Mouse (Mus musculus) hindlimb bud, embryonic 11.5 days (tissue): ENCODE data around the gene Pcdh15.

Experiments used
- DNase-seq: peaks from one replicate; pipeline ENCODE4 v3.0.0-alpha.2; 2012; ENCODE audit warnings: low read depth, low spot score; ENCODE audit errors: extremely low spot score

The Pcdh15 gene

DNA sequence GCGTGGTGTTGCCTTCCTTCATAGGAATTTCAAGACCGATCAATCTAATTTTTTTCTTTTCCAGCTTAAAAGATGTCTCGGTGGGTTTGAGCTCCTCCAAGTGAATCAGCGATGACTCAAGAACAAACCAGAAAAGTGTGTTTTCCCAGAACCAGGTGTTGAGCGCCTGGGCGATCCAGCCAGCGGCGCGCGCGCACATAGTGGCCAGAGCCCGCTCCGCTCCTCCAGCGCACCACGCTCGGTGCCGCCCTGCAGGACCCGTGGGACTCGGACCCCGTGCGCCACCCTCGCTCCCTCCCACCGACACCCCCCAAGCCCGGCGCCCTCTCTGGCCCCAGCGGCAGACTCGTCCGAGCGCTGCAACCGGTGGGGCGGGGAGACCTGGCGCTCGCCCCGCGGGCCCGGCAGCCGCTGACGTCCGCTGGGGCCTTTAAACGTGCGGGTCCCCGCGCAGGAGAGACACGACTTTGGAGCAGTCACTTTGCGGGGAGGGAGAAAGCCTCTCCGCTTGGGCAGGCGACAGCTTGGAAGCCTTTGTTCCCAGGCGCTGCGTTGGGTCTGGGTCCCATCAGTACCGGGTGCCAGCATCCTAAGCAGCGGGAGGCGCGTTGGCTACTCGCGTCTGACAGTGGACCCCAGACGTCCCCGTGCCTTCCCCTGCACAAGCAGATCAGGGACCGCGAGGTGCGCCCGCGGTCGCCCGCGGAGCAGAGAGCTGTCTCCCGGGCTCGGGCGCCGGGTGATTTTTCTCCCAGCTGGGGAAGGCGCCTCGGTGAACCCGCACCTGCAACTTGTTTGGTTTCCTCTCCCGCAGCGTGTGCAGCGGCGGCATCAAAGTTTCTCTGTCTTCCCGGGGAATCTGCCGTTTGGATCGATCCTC is at the start of gene Pcdh15:
Pcdh15 (plus strand) TSS at position 377 of the 880 bp plus-strand sequence.
- no peak for DNase-seq

DNA sequence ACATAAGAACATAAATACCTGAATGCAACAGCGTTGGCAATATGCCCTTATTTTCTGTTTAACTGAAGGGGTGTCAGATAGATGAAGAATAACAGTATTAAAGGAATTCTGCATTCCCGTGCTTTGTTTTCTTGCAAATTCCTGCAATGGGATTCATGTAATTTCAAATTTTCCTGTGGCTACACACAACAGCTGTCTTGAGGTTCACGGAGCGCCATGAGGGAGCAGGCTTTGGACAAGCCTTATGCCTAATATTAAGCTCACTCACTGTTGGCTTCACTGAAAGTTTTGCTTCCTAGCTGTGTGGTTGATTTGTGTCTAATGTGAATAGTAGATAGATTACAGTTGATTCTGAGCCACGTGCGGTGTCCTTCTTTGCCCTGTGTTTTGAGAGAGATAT is 47.1 kb upstream of the Pcdh15 start:
- DNase-seq, result no peak

DNA sequence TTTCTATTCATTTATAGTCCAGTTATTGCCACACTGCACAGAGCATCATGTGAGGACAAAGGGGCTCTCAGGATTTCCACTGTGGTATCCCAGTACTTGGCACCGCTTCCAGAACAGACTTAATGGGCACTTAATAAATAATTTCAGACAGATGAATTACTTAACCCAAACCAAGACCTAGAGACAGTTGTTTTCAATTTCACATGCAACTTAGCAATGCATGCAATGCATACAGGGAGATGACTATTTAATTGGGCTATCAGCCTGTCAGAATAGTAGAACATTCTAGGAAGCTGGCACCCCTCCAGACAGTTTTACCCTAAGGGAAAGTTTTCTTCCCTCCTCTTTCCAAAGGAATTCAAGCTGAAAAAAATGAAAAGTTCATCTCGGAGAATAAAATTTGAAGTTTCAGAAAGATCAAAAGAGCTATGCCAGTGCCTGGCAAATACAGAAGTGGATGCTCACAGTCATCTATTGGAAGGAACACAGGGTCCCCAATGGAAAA is 39.4 kb upstream of the Pcdh15 start:
- DNase-seq, result no peak

DNA sequence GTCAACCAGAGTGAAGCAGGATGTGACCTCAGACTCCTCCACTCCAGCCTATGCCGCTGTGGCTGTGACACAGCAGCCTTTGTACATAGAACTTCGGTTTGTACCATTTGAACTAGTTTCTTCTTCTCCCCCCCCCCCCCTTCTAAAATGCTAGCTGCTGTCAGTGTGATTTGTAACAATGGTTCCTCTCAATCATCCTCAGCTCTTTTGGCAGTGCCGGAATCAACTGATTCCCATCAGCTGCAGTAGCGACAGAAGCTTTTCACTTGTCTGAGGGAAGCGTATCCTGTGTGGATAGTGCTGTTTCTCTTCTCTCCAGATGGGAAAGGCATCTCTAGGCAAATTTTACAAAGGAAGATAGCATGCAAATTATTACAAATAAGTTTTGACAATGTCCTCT is 12.4 kb upstream of the Pcdh15 start:
- DNase-seq, result no peak

DNA sequence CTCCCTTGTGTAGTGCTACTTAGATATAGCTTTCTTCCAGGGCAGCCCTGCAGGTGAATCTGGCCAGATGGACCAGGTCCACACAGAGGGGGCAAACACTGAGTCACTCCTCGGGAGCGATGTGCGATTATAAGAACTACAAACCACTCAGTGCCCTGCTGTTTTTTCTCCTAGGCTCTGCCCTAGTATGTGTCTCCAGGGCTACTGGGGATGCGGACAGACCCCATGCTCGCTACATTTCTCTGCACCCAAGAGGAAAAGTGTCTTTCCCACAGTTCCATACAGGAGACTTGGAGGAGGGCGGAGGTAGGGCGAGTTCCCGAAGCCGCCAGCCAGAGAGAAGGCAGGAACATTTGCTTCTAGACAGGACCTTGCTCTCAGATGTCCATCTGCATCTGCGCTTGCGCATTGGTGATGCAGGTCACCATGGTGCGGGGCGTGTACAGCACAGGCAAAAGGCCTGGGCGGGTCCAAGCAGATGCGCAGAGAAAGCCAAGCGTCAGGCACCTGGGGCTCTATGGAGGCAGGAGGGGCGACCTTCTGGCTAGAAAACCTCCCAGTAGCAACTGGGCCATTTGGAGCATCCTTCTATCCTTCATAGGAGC is 2.5 kb upstream of the Pcdh15 start:
- no peak for DNase-seq

DNA sequence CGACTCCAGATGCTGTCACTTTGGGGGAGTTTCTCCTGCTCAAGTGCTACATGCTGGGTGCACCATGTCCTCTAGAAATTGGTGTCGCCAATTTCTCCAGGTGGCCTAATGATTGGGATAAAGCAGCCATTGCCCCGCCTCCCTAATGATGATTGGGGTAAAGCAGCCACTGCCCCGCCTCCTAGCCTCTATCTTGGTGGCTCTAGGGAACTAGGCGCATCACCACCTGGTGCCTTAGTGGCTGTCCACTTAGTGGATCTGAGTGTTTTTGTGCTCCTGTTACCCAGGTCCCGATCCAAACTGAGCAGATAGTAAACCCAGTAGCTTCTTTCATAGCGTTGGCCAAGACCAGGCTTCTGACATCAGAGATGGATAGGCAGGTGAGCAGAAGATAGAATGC is 2.0 kb upstream of the Pcdh15 start:
- no peak for DNase-seq

DNA sequence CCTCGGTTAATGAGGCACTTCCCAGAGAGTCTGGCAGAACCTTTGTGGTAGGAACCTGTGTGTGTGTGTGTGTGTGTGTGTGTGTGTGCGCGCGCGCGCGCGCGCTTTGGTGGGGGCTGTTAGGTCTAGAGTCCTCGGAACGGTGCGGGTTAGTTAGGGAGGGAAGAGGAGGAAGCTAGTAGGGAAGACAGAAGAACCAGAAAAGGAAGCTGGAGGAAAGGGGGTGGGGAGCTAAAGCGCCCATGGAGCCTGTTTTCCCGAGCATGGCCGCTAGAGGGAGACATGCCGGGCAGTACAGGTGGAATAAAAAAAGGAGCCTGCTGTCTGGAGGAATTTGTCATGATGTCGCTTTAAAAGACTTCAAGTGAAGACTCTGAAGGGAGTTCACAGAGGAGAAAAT is 1.2 kb upstream of the Pcdh15 start:
- DNase-seq, result peak; percentile 67

DNA sequence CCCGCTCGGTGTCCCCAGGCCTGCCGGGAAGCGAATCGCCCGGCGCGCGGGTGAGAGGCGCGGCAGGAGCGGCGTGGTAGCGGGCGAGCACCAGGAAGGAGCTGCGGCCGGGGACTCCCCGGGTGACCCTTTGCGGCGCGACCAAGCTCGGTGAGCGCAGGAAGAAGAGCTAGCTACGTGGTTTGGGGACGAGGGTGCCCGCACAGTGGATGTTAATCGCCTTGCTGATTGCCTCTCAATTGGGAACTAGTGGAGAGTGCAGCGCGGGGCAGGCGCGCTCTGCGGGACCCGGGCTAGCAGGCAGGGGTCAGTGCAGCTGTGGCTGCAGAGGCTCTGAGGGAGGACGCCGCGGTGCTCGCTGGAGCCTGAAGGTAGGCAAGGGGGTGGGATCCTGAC is 702 bp downstream of the Pcdh15 start:
- no peak for DNase-seq

DNA sequence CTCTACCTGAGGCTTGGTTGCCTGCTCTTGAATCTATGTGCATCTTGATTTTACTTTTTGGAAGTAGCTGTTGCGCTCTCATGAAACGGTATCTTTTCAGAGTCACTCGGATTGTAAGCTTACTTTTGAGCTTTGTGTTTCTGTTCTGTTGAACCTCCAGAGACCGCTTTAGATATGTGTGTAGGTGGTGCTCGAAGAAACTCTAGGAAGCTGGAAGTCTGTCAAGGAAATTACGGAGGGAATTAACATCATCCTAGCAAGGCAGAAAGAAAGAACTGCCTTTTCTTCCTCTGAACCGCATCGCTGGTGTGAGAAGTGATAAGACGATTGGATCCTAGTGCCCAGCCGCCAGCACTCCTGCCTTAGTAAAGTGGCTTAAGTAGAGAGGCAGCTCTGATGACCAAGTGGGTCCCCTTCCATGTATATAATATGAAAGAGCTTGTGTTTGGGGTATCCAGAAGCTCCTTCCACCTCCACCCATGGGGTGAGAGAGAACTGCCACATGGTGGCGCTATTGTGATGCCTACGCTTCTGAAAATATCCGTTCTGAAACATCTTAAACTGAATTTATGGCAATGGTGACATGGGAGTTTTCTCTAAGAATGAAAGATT is 4.3 kb downstream of the Pcdh15 start:
- DNase-seq, result no peak

DNA sequence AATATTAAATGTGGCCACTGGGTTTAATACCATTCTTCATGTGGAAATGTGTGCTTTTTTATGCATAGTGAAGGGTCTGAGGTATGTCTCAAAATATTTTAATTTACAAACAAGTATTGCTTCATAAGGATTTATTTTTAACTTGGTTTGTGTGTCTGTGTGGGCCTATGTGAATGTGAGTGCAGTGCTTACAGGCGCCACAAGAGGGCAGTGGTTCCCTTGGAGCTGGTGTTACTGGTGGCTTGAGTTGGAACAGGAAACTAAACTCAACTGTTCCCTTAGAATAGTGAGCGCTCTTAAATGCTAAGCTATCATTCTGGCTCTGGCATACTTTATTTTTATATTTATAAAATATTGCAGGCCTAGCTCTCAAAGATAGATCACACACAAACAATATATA is 6.8 kb downstream of the Pcdh15 start:
- DNase-seq, result no peak

DNA sequence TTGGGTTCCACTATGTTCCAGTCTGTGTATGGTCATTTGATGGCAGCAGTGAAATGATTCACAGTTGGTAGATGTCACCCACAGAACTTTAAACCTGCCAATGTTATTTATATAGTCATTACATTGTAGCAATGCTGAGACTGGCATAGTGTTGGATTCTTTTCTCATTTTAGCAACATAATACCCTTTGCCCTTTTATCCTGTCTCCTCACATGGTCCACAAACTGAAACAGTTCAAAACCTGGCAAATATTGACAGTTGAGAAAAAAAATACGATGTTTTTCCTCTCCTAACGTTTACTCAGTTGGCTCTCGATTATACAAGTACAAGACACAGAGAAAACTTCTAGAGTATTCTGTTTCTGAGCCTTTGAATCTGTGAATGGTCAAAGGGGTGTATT is 38.8 kb downstream of the Pcdh15 start:
- DNase-seq, result no peak

DNA sequence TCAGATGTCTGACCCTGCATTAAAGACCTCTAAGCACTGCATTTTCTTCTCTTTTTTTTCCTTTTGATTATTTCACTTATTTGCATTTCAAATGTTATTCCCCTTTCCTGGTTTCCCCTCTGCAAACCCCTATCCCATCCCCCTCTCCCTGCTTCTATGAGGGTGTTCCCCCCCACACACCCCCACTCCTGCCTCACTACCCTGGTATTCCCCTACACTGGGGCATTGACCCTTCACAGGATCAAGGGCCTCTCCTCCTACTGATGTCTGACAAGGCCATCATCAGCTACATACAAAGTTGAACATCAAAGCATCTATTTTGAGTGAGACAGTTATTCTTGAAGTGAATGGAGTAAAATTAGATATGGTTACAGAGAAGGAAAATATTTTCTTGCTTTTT is 48.4 kb downstream of the Pcdh15 start:
- no peak for DNase-seq

DNA sequence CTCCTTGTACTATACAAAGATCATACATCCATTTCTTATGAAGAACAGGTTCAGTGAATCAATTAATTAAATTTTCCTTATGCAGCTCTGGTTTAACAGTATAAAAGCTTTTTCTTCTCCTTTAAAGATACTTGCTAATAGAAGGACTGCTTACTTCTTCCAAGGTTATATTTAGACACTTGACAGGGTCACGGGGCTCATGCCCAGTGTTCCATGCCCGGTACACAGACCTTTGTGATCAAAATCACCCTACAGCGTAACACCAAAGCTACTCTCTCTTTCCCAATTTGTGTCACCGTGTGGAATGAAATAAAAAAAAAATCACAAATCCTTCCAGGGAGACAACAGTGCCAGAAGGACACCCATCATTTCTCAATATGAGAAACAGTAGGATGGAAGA is 48.8 kb downstream of the Pcdh15 start:
- no peak for DNase-seq

DNA sequence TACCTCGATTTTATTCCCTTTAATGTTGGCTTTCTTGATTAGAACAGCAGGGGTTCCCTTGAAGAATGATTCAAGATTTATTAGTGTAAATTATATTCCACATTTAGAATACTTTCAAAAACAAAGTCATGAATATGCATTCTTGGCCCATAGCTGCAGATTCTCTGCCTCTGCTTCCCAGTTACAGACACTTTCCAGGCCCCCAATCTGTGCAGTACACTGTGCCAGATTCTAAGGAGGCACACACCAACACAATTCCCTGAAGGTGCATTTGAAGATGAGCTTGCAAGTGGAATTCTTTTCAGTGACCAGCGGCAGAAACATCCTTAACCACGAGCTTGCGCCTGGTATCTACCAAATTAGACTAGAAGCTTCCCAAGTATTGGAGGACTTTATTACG is 55.4 kb downstream of the Pcdh15 start:
- no peak for DNase-seq

DNA sequence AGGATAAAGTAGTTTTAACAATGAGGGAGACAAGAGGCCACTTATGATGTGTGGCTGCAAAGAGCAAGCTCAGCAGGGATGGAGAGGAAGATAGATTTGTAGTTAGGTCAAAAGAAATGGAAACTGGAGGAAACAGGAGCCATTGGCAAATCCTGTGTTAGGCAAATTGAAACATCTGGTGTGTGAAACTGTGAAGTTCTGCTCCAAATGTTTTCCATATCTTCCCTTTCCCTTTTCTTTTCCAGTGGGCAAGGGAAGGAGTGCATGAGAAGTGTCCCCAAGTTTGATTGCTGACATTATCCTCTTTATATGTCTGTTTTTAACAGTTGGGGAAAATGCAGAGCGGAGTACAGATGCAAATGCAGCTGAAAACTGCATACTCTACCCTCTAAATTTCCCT is 62.6 kb downstream of the Pcdh15 start:
- no peak for DNase-seq

DNA sequence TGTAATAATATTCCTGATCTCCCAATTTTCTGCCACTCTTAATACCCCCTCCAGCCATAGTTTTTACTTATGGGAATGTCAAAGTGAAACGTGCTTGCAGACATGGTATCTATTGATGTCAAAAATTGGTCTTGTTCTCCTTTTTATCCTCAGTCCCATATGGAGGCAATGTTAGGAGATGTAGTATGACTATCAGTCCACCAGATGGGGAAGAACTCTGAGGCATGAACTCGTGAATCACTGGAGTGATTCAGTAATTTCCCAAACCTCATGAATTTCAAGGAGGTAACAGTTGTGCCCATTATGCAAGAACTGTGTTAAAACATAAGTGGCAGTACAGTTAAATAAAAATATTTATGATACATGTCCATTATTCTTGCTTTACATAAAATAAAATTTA is 116.9 kb downstream of the Pcdh15 start:
- no peak for DNase-seq

DNA sequence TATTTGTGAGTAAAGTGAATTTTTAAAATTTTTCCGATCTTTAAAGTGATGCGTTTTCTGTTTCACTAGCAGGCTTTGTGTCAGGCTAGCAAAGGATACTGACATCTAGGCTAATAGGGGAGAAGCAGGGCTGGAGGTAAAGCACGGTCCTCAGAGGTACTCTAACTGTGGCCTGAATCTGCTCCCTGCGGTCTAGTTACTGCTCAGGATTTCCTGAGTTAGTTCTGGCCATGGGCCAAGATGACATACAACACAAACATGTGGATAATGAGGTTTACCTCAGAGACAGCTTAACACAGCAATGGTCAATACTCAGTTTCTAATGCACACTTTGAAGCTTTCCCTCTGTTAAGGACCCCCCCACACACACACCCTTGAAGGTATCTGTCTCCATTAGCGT is 143.2 kb downstream of the Pcdh15 start:
- DNase-seq, result no peak

DNA sequence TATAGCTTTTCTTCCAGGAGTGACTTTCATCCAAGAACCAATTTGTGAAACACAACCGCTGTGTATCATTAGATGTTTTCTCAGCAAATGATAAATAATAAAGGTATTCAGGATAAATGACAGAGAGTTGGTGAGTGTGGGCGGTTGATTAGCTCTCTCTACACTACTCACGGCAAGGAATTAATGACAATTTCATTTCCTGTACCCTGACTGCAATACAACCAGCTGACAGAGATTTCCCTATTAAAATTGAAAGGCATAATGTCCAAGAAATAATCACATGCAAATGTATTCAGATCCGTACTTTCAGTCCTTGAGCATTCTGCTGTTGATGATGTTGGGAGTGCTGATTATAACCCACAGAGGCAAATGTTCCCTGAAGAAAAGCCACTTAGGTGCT is 181.3 kb downstream of the Pcdh15 start:
- no peak for DNase-seq

DNA sequence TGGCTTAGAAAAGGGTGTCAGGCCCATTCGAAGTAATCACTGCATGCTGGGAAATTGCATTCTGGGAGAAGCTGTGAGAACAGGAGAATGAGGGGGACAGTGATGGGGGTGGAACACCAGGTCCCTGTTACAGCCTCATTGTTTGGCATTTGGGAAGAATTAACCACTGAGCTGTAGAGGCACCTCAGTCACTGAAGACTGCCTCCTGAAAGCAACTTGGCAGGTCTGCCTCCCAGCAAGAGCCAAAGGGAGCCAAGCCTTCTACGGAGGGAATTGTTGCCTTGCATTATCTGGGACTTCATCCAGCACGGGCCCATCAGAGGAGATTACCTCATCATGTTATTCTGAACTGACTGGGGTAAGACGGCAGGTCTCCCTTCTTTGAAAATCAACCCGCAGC is 197.3 kb downstream of the Pcdh15 start:
- no peak for DNase-seq

DNA sequence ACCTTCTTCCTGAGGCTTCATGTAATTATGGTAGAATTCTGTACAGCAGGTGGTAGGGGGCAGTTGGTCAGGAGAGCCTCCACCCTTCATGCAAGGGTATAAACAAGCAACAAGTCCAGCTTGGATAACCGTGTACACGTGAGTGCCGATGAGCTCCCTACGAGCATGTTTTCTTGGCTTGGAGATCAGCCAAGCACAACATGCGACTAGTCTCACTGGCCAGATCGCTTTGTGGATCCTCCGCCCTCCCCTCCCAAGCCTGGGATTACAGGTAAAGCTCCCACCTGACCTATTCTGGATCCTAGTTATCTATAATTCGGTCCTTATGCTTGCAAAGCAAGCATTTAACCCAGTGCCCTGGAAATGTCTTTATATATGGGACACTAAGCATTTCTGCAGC is 202.8 kb downstream of the Pcdh15 start:
- DNase-seq, result no peak

DNA sequence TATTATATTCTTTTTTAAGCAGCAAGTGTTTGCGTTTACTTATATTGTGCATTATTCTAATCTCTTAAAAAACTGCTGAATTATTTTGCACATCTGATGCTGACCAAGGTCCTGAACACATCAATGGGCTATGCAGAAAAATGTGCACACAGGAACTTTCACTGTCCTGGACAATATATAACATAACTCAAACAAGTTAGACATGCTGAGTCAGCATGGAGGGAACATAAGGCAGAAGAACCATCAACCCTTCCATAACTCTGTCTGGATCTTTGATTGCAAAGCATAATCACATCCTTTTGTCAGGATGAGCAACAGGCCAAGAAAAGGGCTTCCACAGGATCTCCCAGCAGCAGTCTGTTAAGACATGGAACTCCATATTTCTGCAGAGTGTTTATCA is 207.5 kb downstream of the Pcdh15 start:
- no peak for DNase-seq

DNA sequence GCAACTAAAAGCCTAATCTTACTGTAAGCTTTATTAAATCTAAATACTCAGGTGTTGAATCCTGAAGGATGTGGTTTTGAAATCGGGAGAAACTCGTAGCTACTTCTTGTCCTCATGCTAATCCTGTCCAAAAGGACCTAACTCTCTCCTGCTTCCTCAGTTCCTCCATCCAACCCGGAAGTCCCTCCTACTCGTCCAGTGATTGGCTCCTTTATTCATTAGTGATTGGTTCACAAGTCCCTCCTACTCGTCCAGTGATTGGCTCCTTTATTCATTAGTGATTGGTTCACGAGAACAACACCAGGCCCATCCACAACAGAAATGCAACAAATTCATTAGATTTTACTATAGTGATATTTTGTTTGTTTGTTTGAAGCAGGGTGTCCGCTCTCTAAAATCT is 227.7 kb downstream of the Pcdh15 start:
- DNase-seq, result no peak
